In genomic region chr9:51995331-51996099, GRCm38 (mm10) we compare ENCODE assay signal across 14 mouse cellular contexts. TPM values are rescaled to one million over a fixed set of nuclear protein-coding genes. Genes with fewer than 3 reads are reported as not detected.
A peak's percentile ranks its signal among the peaks of the same experiment; 100 is the strongest.
DNase-seq lines count a peak whose midpoint lies in the region; ATAC-seq and TF ChIP-seq lines count a peak whose summit lies in the region.
"Had no signal": no experiment of that assay in that cellular context is flagged by ENCODE, and none has a peak within 500 bp of the region (broad histone marks: within the 10 kb centered on the region; RNA-seq: fewer than 3 reads in every experiment).

No protein-coding gene starts in this region.

- H3K27me3 ChIP-seq in heart, embryonic 10.5 days (ENCODE audit: insufficient read depth, poor library complexity, severe bottlenecking): no peaks in the 10 kb centered on the region
- no peaks in the 10 kb centered on the region for H3K27me3 ChIP-seq in limb, embryonic 14.5 days (ENCODE audit: control insufficient read depth, insufficient read depth, low read length)
- H3K27me3 ChIP-seq in limb, embryonic 10.5 days (ENCODE audit: low read depth, poor library complexity, severe bottlenecking): no peaks in the 10 kb centered on the region
- H3K27me3 ChIP-seq in kidney, postnatal 0 days (ENCODE audit: insufficient read depth, low read length): no peaks in the 10 kb centered on the region
- H3K27me3 ChIP-seq: limb, embryonic 13.5 days; megakaryocyte, embryonic 14.5 days had no signal

- no peak overlapping the region for H3K9ac ChIP-seq in limb, embryonic 14.5 days (ENCODE audit: low read depth, low read length, severe bottlenecking)
- H3K9ac ChIP-seq in kidney, postnatal 0 days (ENCODE audit: low read depth, low read length): no peak overlapping the region
- H3K9ac ChIP-seq: limb, embryonic 13.5 days had no signal

- no peaks in the 10 kb centered on the region for H3K9me3 ChIP-seq in heart, embryonic 10.5 days
- peaks cover 6% of the 10 kb centered on the region; the same call in 1 of the 2 replicates for H3K9me3 ChIP-seq in limb, embryonic 14.5 days (ENCODE audit: control insufficient read depth, low read length)
- H3K9me3 ChIP-seq in limb, embryonic 10.5 days (replicated peaks): no peaks in the 10 kb centered on the region
- H3K9me3 ChIP-seq in kidney, postnatal 0 days (replicated peaks; ENCODE audit: low read length): no peaks in the 10 kb centered on the region

- H3K27ac ChIP-seq in heart, embryonic 10.5 days: 0 out of 2 replicates have a peak overlapping the region, but pooled peaks have one; percentile 29
- H3K27ac ChIP-seq in limb, embryonic 14.5 days (replicated peaks; ENCODE audit: low read depth, low read length): no peak overlapping the region
- H3K27ac ChIP-seq in limb, embryonic 10.5 days: no peak overlapping the region
- H3K27ac ChIP-seq in kidney, postnatal 0 days: no peak overlapping the region
- H3K27ac ChIP-seq: limb, embryonic 13.5 days had no signal

- intact Hi-C loops in heart, postnatal 25 days (cut with DNase I): no loop called here

- DNase-seq in heart, embryonic 10.5 days (ENCODE audit: low spot score): no peak
- no peak for DNase-seq in heart, postnatal 25 days (ENCODE audit: low spot score)
- peak; percentile 4 for DNase-seq in limb, embryonic 14.5 days (ENCODE audit: low spot score)
- no peak for DNase-seq in limb, embryonic 10.5 days (ENCODE audit: low spot score)
- DNase-seq in kidney, postnatal 0 days (ENCODE audit: low spot score): no peak
- peak; percentile 11 for DNase-seq in mesoderm, embryonic 11.5 days (ENCODE audit: low read depth, low spot score)
- DNase-seq in frontal cortex, adult 2 months (ENCODE audit: extremely low spot score in 1 of 2, low spot score in 1 of 2): no peak
- DNase-seq in natural killer cell, adult 2 months (ENCODE audit: low spot score in 2 of 2): no peak
- DNase-seq: cerebellum, postnatal 14 days; gastrocnemius, postnatal 10 days; thymus, postnatal 25 days had no signal

- WGBS in heart, embryonic 10.5 days: 52% methylated on average over 5 of the region's 5 CpGs
- 59% methylated on average over 5 of the region's 5 CpGs for WGBS in limb, embryonic 14.5 days
- WGBS in limb, embryonic 10.5 days: 69% methylated on average over 5 of the region's 5 CpGs
- 72% methylated on average over 5 of the region's 5 CpGs for WGBS in kidney, postnatal 0 days

- TF ChIP-seq POLR2A in limb, embryonic 14.5 days (IDR thresholded peaks at IDR 0.05; ENCODE audit: borderline replicate concordance, extremely low read depth, insufficient read depth, insufficient read length): no peak

- no peak for TF ChIP-seq CTCF in kidney, postnatal 0 days (IDR thresholded peaks at IDR 0.05; ENCODE audit: low read depth)

- no peak overlapping the region for H3K4me2 ChIP-seq in limb, embryonic 14.5 days (replicated peaks; ENCODE audit: low read depth, low read length, severe bottlenecking)
- H3K4me2 ChIP-seq in kidney, postnatal 0 days (ENCODE audit: low read length): no peak overlapping the region
- H3K4me2 ChIP-seq: limb, embryonic 13.5 days had no signal

- H3K4me1 ChIP-seq in heart, embryonic 10.5 days: peaks cover 21% of the 10 kb centered on the region
- H3K4me1 ChIP-seq in limb, embryonic 14.5 days (ENCODE audit: control insufficient read depth, insufficient read depth, low read length): no peaks in the 10 kb centered on the region
- H3K4me1 ChIP-seq in limb, embryonic 10.5 days: peaks cover 5% of the 10 kb centered on the region; the same call in 1 of the 2 replicates
- H3K4me1 ChIP-seq in kidney, postnatal 0 days (replicated peaks; ENCODE audit: insufficient read depth, low read length): no peaks in the 10 kb centered on the region

- no peak for ATAC-seq in limb, embryonic 14.5 days (ENCODE audit: low FRiP score, low read depth)
- 0 out of 2 replicates have a peak, but pooled peaks have one; percentile 36 for ATAC-seq in kidney, postnatal 0 days (replicated peaks; ENCODE audit: low FRiP score, low read depth)

- no peak overlapping the region for H3K4me3 ChIP-seq in heart, embryonic 10.5 days
- H3K4me3 ChIP-seq in limb, embryonic 14.5 days (replicated peaks; ENCODE audit: low read length): no peak overlapping the region
- no peak overlapping the region for H3K4me3 ChIP-seq in limb, embryonic 10.5 days
- H3K4me3 ChIP-seq in kidney, postnatal 0 days (replicated peaks; ENCODE audit: low read depth, low read length): no peak overlapping the region
- H3K4me3 ChIP-seq: limb, embryonic 13.5 days; megakaryocyte, embryonic 14.5 days had no signal

- H3K36me3 ChIP-seq in heart, embryonic 10.5 days: no peaks in the 10 kb centered on the region
- H3K36me3 ChIP-seq in limb, embryonic 14.5 days (ENCODE audit: control insufficient read depth, insufficient read depth, low read length): no peaks in the 10 kb centered on the region
- no peaks in the 10 kb centered on the region for H3K36me3 ChIP-seq in limb, embryonic 10.5 days
- H3K36me3 ChIP-seq in kidney, postnatal 0 days (ENCODE audit: insufficient read depth, low read length): no peaks in the 10 kb centered on the region
- H3K36me3 ChIP-seq: G1E; limb, embryonic 13.5 days had no signal

RNA-seq across cellular contexts. Expression of gene Fdx1, which starts 32.2 kb away (rescaled TPM):
- 70.3 and 96.3 TPM in 2 replicates for polyA plus RNA-seq in heart, embryonic 10.5 days (2016; fragmentation: Nextera tagmentation; extraction: Ambion mirVana)
- total RNA-seq in heart, postnatal 25 days (2021): 100 to 1,000 TPM; 105 to 116 TPM
- 33.2 and 39.5 TPM in 2 replicates for polyA plus RNA-seq in limb, embryonic 14.5 days (2012; rRNA removed)
- polyA plus RNA-seq in limb, embryonic 14.5 days (2014; fragmentation: Nextera tagmentation; extraction: Ambion mirVana): 77.6 and 81.4 TPM in 2 replicates
- polyA plus RNA-seq in limb, embryonic 10.5 days (2016; fragmentation: Nextera tagmentation; extraction: Ambion mirVana): 53.5 and 66.9 TPM in 2 replicates
- 220 and 228 TPM in 2 replicates for polyA plus RNA-seq in kidney, postnatal 0 days (2015; fragmentation: Nextera tagmentation; extraction: Ambion mirVana)
- polyA plus RNA-seq in frontal cortex, adult 2 months (2012; rRNA removed): 25.4 and 26.0 TPM in 2 replicates

RNA-seq across cellular contexts. Expression of gene Rdx, which starts 51.5 kb away (rescaled TPM):
- 172 and 176 TPM in 2 replicates for polyA plus RNA-seq in heart, embryonic 10.5 days (2016; fragmentation: Nextera tagmentation; extraction: Ambion mirVana)
- 10 to 100 TPM; 91.6 to 92.5 TPM for total RNA-seq in heart, postnatal 25 days (2021)
- 72.5 and 73.9 TPM in 2 replicates for polyA plus RNA-seq in limb, embryonic 14.5 days (2012; rRNA removed)
- 146 and 160 TPM in 2 replicates for polyA plus RNA-seq in limb, embryonic 14.5 days (2014; fragmentation: Nextera tagmentation; extraction: Ambion mirVana)
- polyA plus RNA-seq in limb, embryonic 10.5 days (2016; fragmentation: Nextera tagmentation; extraction: Ambion mirVana): 118 and 132 TPM in 2 replicates
- 137 and 143 TPM in 2 replicates for polyA plus RNA-seq in kidney, postnatal 0 days (2015; fragmentation: Nextera tagmentation; extraction: Ambion mirVana)
- polyA plus RNA-seq in frontal cortex, adult 2 months (2012; rRNA removed): 44.4 and 47.5 TPM in 2 replicates

Comparison
In these comparisons a context has a peak if more than half of its experiments do, and no peak if none do; other contexts are left out.
1. DNase-seq: peak in limb, embryonic 14.5 days (single experiment) and mesoderm, embryonic 11.5 days (single experiment); none in heart, embryonic 10.5 days (single experiment), heart, postnatal 25 days (single experiment), limb, embryonic 10.5 days (single experiment), kidney, postnatal 0 days (single experiment), frontal cortex, adult 2 months (0 of 2) and natural killer cell, adult 2 months (0 of 2).